Comparison of ENCODE assay signal across 12 mouse cellular contexts in the genomic region with DNA sequence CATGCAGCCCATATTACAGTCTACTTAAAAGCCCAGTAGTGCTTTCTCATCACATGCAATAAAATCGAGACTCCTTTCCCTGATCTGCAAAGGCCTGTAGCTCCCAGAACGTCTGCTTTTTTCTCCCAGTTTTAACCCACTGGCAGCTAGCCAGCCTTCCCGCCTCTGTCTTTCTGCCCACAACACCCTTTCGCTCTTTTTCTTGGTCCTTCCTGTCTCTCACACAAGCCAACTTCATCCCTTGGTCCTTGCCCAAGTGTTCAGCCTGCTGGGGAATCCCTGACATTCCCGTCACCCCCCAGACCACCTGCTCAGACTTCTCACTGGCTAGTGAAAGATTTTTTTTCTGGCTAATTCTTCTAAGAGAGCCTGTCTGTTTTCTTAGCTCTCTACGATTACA. TPM values are rescaled to one million over a fixed set of nuclear protein-coding genes. Genes with fewer than 3 reads are reported as not detected.
DNase-seq lines count a peak whose midpoint lies in the region; ATAC-seq and TF ChIP-seq lines count a peak whose summit lies in the region.
"Had no signal": no experiment of that assay in that cellular context is flagged by ENCODE, and none has a peak within 500 bp of the region (broad histone marks: within the 10 kb centered on the region; RNA-seq: fewer than 3 reads in every experiment).

No protein-coding gene starts in this region.

- no peak for TF ChIP-seq CTCF in hindbrain, postnatal 0 days (IDR thresholded peaks at IDR 0.05; ENCODE audit: low read depth)

- intact Hi-C loops in left cerebral cortex, postnatal 4 days (cut with DNase I): loop anchor here (5.0 kb wide), 1 partner anchor 49 kb away; no protein-coding TSS in a partner anchor

- no peak overlapping the region for H3K9ac ChIP-seq in hindbrain, postnatal 0 days (replicated peaks; ENCODE audit: low read length)
- H3K9ac ChIP-seq in hindbrain, embryonic 14.5 days: no peak overlapping the region
- H3K9ac ChIP-seq: liver, embryonic 14.5 days had no signal

- H3K9me3 ChIP-seq in hindbrain, postnatal 0 days (ENCODE audit: low read length): no peaks in the 10 kb centered on the region
- H3K9me3 ChIP-seq in hindbrain, embryonic 14.5 days (ENCODE audit: control insufficient read depth, low read length): no peaks in the 10 kb centered on the region

- H3K27me3 ChIP-seq in hindbrain, postnatal 0 days (ENCODE audit: insufficient read depth, low read length): no peaks in the 10 kb centered on the region
- no peaks in the 10 kb centered on the region for H3K27me3 ChIP-seq in hindbrain, embryonic 14.5 days (ENCODE audit: control insufficient read depth, insufficient read depth, low read length)
- H3K27me3 ChIP-seq: Patski had no signal

- no peak overlapping the region for H3K4me3 ChIP-seq in hindbrain, postnatal 0 days (ENCODE audit: low read length)
- H3K4me3 ChIP-seq in hindbrain, embryonic 14.5 days (replicated peaks; ENCODE audit: low read length): no peak overlapping the region
- H3K4me3 ChIP-seq: myocyte had no signal

- peak; percentile 59 for DNase-seq in cerebellum, adult 11-12 months
- DNase-seq in cerebellum, adult 8-10 months: no peak
- DNase-seq in hindbrain, postnatal 0 days (ENCODE audit: low spot score): peak; percentile 51
- no peak for DNase-seq in hindbrain, embryonic 14.5 days (ENCODE audit: low spot score)
- DNase-seq in cerebellum, adult 9-10 months: peak; percentile 69
- peak; percentile 62 for DNase-seq in left cerebral cortex, postnatal 4 days
- no peak for DNase-seq in thymus, postnatal 25 days
- no peak for DNase-seq in adipocyte (ENCODE audit: low spot score)
- DNase-seq: kidney, adult 18-20 months had no signal

- peaks cover 11% of the 10 kb centered on the region; the same call in 1 of the 2 replicates for H3K4me1 ChIP-seq in hindbrain, postnatal 0 days (ENCODE audit: insufficient read depth, low read length)
- peaks cover 37% of the 10 kb centered on the region for H3K4me1 ChIP-seq in hindbrain, embryonic 14.5 days (replicated peaks; ENCODE audit: control insufficient read depth, insufficient read depth, low read length)

- WGBS in hindbrain, postnatal 0 days: 20% methylated on average over 6 of the region's 6 CpGs
- WGBS in hindbrain, embryonic 14.5 days: 44% methylated on average over 6 of the region's 6 CpGs

- H3K4me2 ChIP-seq in hindbrain, postnatal 0 days (ENCODE audit: low read depth, low read length): no peak overlapping the region
- no peak overlapping the region for H3K4me2 ChIP-seq in hindbrain, embryonic 14.5 days (replicated peaks)

- peak overlapping the region; percentile 7 for H3K27ac ChIP-seq in hindbrain, postnatal 0 days
- H3K27ac ChIP-seq in hindbrain, embryonic 14.5 days: no peak overlapping the region; the same call in 1 of the 2 replicates
- H3K27ac ChIP-seq: liver, embryonic 14.5 days had no signal

- ATAC-seq in hindbrain, postnatal 0 days: no peak
- no peak for ATAC-seq in hindbrain, embryonic 14.5 days (ENCODE audit: low FRiP score)
- ATAC-seq: Patski had no signal

- H3K36me3 ChIP-seq in hindbrain, postnatal 0 days (ENCODE audit: insufficient read depth, low read length): peaks cover 23% of the 10 kb centered on the region
- peaks cover 46% of the 10 kb centered on the region for H3K36me3 ChIP-seq in hindbrain, embryonic 14.5 days (replicated peaks; ENCODE audit: control insufficient read depth, insufficient read depth)

RNA-seq across cellular contexts. Expression of a gene that starts 15.9 kb away (rescaled TPM):
- 10.7 and 10.9 TPM in 2 replicates for total RNA-seq in hindbrain, postnatal 0 days (2014; rRNA removed)
- polyA plus RNA-seq in hindbrain, postnatal 0 days (2015; fragmentation: Nextera tagmentation; extraction: Ambion mirVana): 8.1 and 8.4 TPM in 2 replicates
- 17.8 and 21.5 TPM in 2 replicates for polyA plus RNA-seq in hindbrain, embryonic 14.5 days (2014; fragmentation: Nextera tagmentation; extraction: Ambion mirVana)
- 10 to 100 TPM; 28.2 to 29.4 TPM for total RNA-seq in left cerebral cortex, postnatal 4 days (2021)

RNA-seq across cellular contexts. Expression of a gene that starts 18.4 kb away (rescaled TPM):
- 37.7 and 44.1 TPM in 2 replicates for total RNA-seq in hindbrain, postnatal 0 days (2014; rRNA removed)
- 31.8 and 32.8 TPM in 2 replicates for polyA plus RNA-seq in hindbrain, postnatal 0 days (2015; fragmentation: Nextera tagmentation; extraction: Ambion mirVana)
- 30.4 and 30.7 TPM in 2 replicates for polyA plus RNA-seq in hindbrain, embryonic 14.5 days (2014; fragmentation: Nextera tagmentation; extraction: Ambion mirVana)
- total RNA-seq in left cerebral cortex, postnatal 4 days (2021): 10 to 100 TPM; 34.7 to 35.7 TPM

RNA-seq across cellular contexts. Expression of a gene that starts 30.2 kb away (rescaled TPM):
- total RNA-seq in hindbrain, postnatal 0 days (2014; rRNA removed): 5.7 and 6.5 TPM in 2 replicates
- 5.9 and 6.1 TPM in 2 replicates for polyA plus RNA-seq in hindbrain, postnatal 0 days (2015; fragmentation: Nextera tagmentation; extraction: Ambion mirVana)
- 6.3 and 8.6 TPM in 2 replicates for polyA plus RNA-seq in hindbrain, embryonic 14.5 days (2014; fragmentation: Nextera tagmentation; extraction: Ambion mirVana)
- 10 to 100 TPM; 25.8 to 31.4 TPM for total RNA-seq in left cerebral cortex, postnatal 4 days (2021)

RNA-seq across cellular contexts. Expression of a gene that starts 40.5 kb away (rescaled TPM):
- 124 and 126 TPM in 2 replicates for total RNA-seq in hindbrain, postnatal 0 days (2014; rRNA removed)
- polyA plus RNA-seq in hindbrain, postnatal 0 days (2015; fragmentation: Nextera tagmentation; extraction: Ambion mirVana): 28.3 and 29.4 TPM in 2 replicates
- 35.4 and 42.7 TPM in 2 replicates for polyA plus RNA-seq in hindbrain, embryonic 14.5 days (2014; fragmentation: Nextera tagmentation; extraction: Ambion mirVana)
- 100 to 1,000 TPM; 366 to 399 TPM for total RNA-seq in left cerebral cortex, postnatal 4 days (2021)
- polyA plus RNA-seq: myocyte had no signal

Comparison
In these comparisons a context has a peak if more than half of its experiments do, and no peak if none do; other contexts are left out.
1. DNase-seq: peak in cerebellum, adult 11-12 months (single experiment), hindbrain, postnatal 0 days (single experiment), cerebellum, adult 9-10 months (single experiment) and left cerebral cortex, postnatal 4 days (single experiment); none in cerebellum, adult 8-10 months (single experiment), hindbrain, embryonic 14.5 days (single experiment), thymus, postnatal 25 days (single experiment) and adipocyte (single experiment).